Mouse (Mus musculus): Measurements from ENCODE around the gene Srsf3. TPM values are rescaled to one million over a fixed set of nuclear protein-coding genes. Genes with fewer than 3 reads are reported as not detected.
"Not testable (repeated sequence)": the region's sequence is repeated elsewhere in the genome, so short reads cannot be mapped to it uniquely, and the experiment has no call there.

The Srsf3 gene
- polyA plus RNA-seq, 1 experiment: 71.0 TPM

DNA sequence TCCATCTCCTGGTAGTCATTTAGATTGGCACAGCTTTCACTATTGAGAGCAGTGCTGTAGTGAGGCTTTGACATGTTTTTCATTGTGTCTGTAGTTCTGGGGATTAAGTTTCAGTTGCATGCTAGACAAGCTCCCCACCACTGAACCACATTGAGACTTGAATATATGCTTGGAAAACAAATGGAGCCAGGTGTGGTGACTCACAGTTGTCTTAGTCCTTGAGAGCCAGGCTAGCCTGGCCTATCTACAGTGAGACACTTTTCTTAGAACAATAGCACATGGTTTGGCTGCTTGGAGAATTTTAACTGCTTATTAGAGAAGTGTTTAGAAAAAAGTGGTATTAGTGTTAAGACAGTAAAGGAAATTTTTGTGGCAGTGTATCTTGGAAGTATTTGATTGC lies 1.8 kb downstream of the Srsf3 start:
- DNase-seq: no peak
- TF ChIP-seq POLR2A (IDR thresholded peaks at IDR 0.05; ENCODE audit: low read depth, low read length): no peak
- no peak for TF ChIP-seq CTCF (conservative IDR thresholded peaks at IDR 0.05; ENCODE audit: insufficient read depth, insufficient read length, low read depth, low read length)
- Histone ChIP-seq H3K27me3 (replicated peaks; ENCODE audit: control insufficient read depth, insufficient read depth, low read length) (no peaks in the 10 kb centered on the region), H3K27ac (ENCODE audit: insufficient read depth, low read depth, low read length) (no peak overlapping the region; the same call in 1 of the 2 replicates), H3K36me3 (ENCODE audit: control insufficient read depth, insufficient read depth, low read length) (peaks cover 19% of the 10 kb centered on the region), H3K4me3 (ENCODE audit: insufficient read depth, low read depth, low read length) (peak overlapping the region; percentile 71), H3K4me1 (ENCODE audit: control insufficient read depth, insufficient read depth, low read length) (peaks cover 4% of the 10 kb centered on the region)

DNA sequence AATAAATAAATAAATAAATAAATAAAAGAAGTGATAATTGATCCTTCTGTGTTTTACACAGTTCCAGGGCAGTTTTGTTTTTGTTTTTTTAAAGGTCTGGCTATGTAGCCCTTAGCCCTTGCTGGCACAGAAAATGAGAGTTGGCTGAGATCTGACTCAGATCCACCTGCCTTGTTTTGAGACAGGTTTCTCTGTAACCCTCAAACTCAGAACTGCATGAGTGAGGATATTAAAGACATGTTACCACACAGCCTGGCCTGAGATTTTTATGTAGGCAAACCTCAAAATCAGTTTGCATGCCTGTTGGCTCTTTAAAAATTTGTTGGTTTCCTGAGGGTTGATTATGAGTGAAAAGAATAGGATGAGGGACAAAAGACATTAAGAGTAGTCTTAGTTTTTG lies 3.1 kb downstream of the Srsf3 start:
- TF ChIP-seq CTCF (conservative IDR thresholded peaks at IDR 0.05; ENCODE audit: insufficient read depth, insufficient read length, low read depth, low read length) (no peak), POLR2A (IDR thresholded peaks at IDR 0.05; ENCODE audit: low read depth, low read length) (no peak)
- DNase-seq: no peak
- no peak overlapping the region for H3K27ac ChIP-seq (ENCODE audit: insufficient read depth, low read depth, low read length)
- no peak overlapping the region for H3K4me3 ChIP-seq (ENCODE audit: insufficient read depth, low read depth, low read length)
- H3K36me3 ChIP-seq (ENCODE audit: control insufficient read depth, insufficient read depth, low read length): peaks cover 29% of the 10 kb centered on the region
- H3K4me1 ChIP-seq (ENCODE audit: control insufficient read depth, insufficient read depth, low read length): peaks cover 4% of the 10 kb centered on the region
- H3K27me3 ChIP-seq (replicated peaks; ENCODE audit: control insufficient read depth, insufficient read depth, low read length): no peaks in the 10 kb centered on the region

GRCm38 (mm10) chr17:29039351-29039750 lies 6.9 kb downstream of the Srsf3 start:
- Histone ChIP-seq H3K27me3 (replicated peaks; ENCODE audit: control insufficient read depth, insufficient read depth, low read length) (no peaks in the 10 kb centered on the region), H3K36me3 (ENCODE audit: control insufficient read depth, insufficient read depth, low read length) (peaks cover 41% of the 10 kb centered on the region), H3K27ac (ENCODE audit: insufficient read depth, low read depth, low read length) (no peak overlapping the region), H3K4me1 (ENCODE audit: control insufficient read depth, insufficient read depth, low read length) (peaks cover 5% of the 10 kb centered on the region), H3K4me3 (ENCODE audit: insufficient read depth, low read depth, low read length) (no peak overlapping the region)
- DNase-seq: peak; percentile 51
- WGBS: 40% methylated on average over 11 of the region's 11 CpGs
- TF ChIP-seq POLR2A (IDR thresholded peaks at IDR 0.05; ENCODE audit: low read depth, low read length) (no peak), CTCF (conservative IDR thresholded peaks at IDR 0.05; ENCODE audit: insufficient read depth, insufficient read length, low read depth, low read length) (no peak)

- H3K27ac ChIP-seq (ENCODE audit: insufficient read depth, low read depth, low read length); DNase-seq; H3K27me3 ChIP-seq (replicated peaks; ENCODE audit: control insufficient read depth, insufficient read depth, low read length); H3K4me3 ChIP-seq (ENCODE audit: insufficient read depth, low read depth, low read length): not testable (repeated sequence)
- Histone ChIP-seq H3K36me3 (ENCODE audit: control insufficient read depth, insufficient read depth, low read length) (peaks cover 41% of the 10 kb centered on the region), H3K4me1 (ENCODE audit: control insufficient read depth, insufficient read depth, low read length) (peaks cover 16% of the 10 kb centered on the region; the same call in 1 of the 2 replicates)
- WGBS: 71% methylated on average over 3 of the region's 3 CpGs
Observed at GRCm38 (mm10) chr17:29041632-29042031, 9.2 kb downstream of the Srsf3 start.

- Histone ChIP-seq H3K27me3 (replicated peaks; ENCODE audit: control insufficient read depth, insufficient read depth, low read length) (no peaks in the 10 kb centered on the region), H3K4me1 (ENCODE audit: control insufficient read depth, insufficient read depth, low read length) (peaks cover 16% of the 10 kb centered on the region; the same call in 1 of the 2 replicates), H3K27ac (ENCODE audit: insufficient read depth, low read depth, low read length) (no peak overlapping the region), H3K4me3 (ENCODE audit: insufficient read depth, low read depth, low read length) (no peak overlapping the region), H3K36me3 (ENCODE audit: control insufficient read depth, insufficient read depth, low read length) (peaks cover 35% of the 10 kb centered on the region)
- TF ChIP-seq CTCF (conservative IDR thresholded peaks at IDR 0.05; ENCODE audit: insufficient read depth, insufficient read length, low read depth, low read length) (no peak), POLR2A (IDR thresholded peaks at IDR 0.05; ENCODE audit: low read depth, low read length) (no peak)
- no peak for DNase-seq
Observed at GRCm38 (mm10) chr17:29042569-29042968, 10.1 kb downstream of the Srsf3 start.

GRCm38 (mm10) chr17:29043583-29043982 lies 11.2 kb downstream of the Srsf3 start:
- whole genome bisulfite sequencing: 73% methylated on average over 3 of the region's 3 CpGs
- Histone ChIP-seq H3K27ac (ENCODE audit: insufficient read depth, low read depth, low read length) (no peak overlapping the region), H3K27me3 (replicated peaks; ENCODE audit: control insufficient read depth, insufficient read depth, low read length) (no peaks in the 10 kb centered on the region), H3K4me3 (ENCODE audit: insufficient read depth, low read depth, low read length) (no peak overlapping the region), H3K36me3 (ENCODE audit: control insufficient read depth, insufficient read depth, low read length) (peaks cover 32% of the 10 kb centered on the region), H3K4me1 (ENCODE audit: control insufficient read depth, insufficient read depth, low read length) (peaks cover 16% of the 10 kb centered on the region; the same call in 1 of the 2 replicates)
- DNase-seq: no peak
- TF ChIP-seq CTCF (conservative IDR thresholded peaks at IDR 0.05; ENCODE audit: insufficient read depth, insufficient read length, low read depth, low read length) (no peak), POLR2A (IDR thresholded peaks at IDR 0.05; ENCODE audit: low read depth, low read length) (no peak)

GRCm38 (mm10) chr17:29044146-29044924 lies 11.9 kb downstream of the Srsf3 start:
- Histone ChIP-seq H3K4me3 (ENCODE audit: insufficient read depth, low read depth, low read length) (no peak overlapping the region), H3K27ac (ENCODE audit: insufficient read depth, low read depth, low read length) (no peak overlapping the region), H3K4me1 (ENCODE audit: control insufficient read depth, insufficient read depth, low read length) (peaks cover 16% of the 10 kb centered on the region; the same call in 1 of the 2 replicates), H3K36me3 (ENCODE audit: control insufficient read depth, insufficient read depth, low read length) (peaks cover 25% of the 10 kb centered on the region), H3K27me3 (replicated peaks; ENCODE audit: control insufficient read depth, insufficient read depth, low read length) (no peaks in the 10 kb centered on the region)
- 59% methylated on average over 6 of the region's 6 CpGs for WGBS
- no peak for DNase-seq
- TF ChIP-seq CTCF (conservative IDR thresholded peaks at IDR 0.05; ENCODE audit: insufficient read depth, insufficient read length, low read depth, low read length): no peak
- TF ChIP-seq POLR2A (IDR thresholded peaks at IDR 0.05; ENCODE audit: low read depth, low read length): no peak
